Mouse (Mus musculus) hindbrain, embryonic 12.5 days (tissue): Measurements from ENCODE around the gene Psmc2. TPM values are rescaled to one million over a fixed set of nuclear protein-coding genes. Genes with fewer than 3 reads are reported as not detected.

ENCODE experiments used
- ATAC-seq: fragments of 200-750 bp; cut with Nextera tagmentation; 2 replicates; pipeline ENCODE4 v1.8.0; 2017; ENCODE audit warnings: moderate TSS enrichment; ENCODE audit not compliant: low FRiP score
- H3K27ac ChIP-seq: fragments of 300-500 bp; sonication (generic); 2 replicates; pipeline ENCODE4 v1.5.1; 2016; ENCODE audit warnings: mild to moderate bottlenecking
- H3K27me3 ChIP-seq: fragments of 300-500 bp; sonication (generic); 2 replicates; pipeline ENCODE4 v1.6.1; 2016; ENCODE audit warnings: mild to moderate bottlenecking
- H3K36me3 ChIP-seq: fragments of 300-500 bp; sonication (generic); 2 replicates; pipeline ENCODE4 v1.6.1; 2016; ENCODE audit warnings: mild to moderate bottlenecking
- H3K4me1 ChIP-seq: fragments of 300-500 bp; sonication (generic); 2 replicates; pipeline ENCODE4 v1.6.1; 2016
- H3K4me2 ChIP-seq: fragments of 300-500 bp; sonication (generic); replicated peaks from 2 replicates; pipeline ENCODE4 v1.6.1; 2016; ENCODE audit warnings: mild to moderate bottlenecking
- H3K4me3 ChIP-seq: fragments of 300-500 bp; sonication (generic); 2 replicates; pipeline ENCODE4 v1.5.1; 2016; ENCODE audit warnings: mild to moderate bottlenecking
- H3K9ac ChIP-seq: fragments of 300-500 bp; sonication (generic); 2 replicates; pipeline ENCODE4 v1.6.1; 2016; ENCODE audit warnings: mild to moderate bottlenecking, moderate library complexity
- H3K9me3 ChIP-seq: fragments of 300-500 bp; sonication (generic); replicated peaks from 2 replicates; pipeline ENCODE4 v1.6.1; 2016; ENCODE audit warnings: mild to moderate bottlenecking
- WGBS: fragments of 180-500 bp; shearing (Covaris S2); methylation state at CpG from one replicate; pipeline ENCODE4 v1.1.7; 2016; 5-methylcytosine and 5-hydroxymethylcytosine counted together
- polyA plus RNA-seq: library from polyadenylated mRNA; unstranded; fragments of >200 nt; fragmentation: Nextera tagmentation; extraction: Ambion mirVana; gene quantifications from 2 replicates; pipeline ENCODE4 v1.2.1, GENCODE M21; 2016

Gene Psmc2
- polyA plus RNA-seq, result 193 and 205 TPM in 2 replicates

- H3K4me2 ChIP-seq, result peak within 1 kb of the TSS; percentile 96
- H3K36me3 ChIP-seq, result peaks cover 34% of the 10 kb centered on the region
- peak within 1 kb of the TSS; percentile 87 for H3K27ac ChIP-seq
- H3K4me1 ChIP-seq, result peaks cover 31% of the 10 kb centered on the region
- peak within 1 kb of the TSS; percentile 95 for H3K4me3 ChIP-seq
- peak within 1 kb of the TSS; percentile 88 for H3K9ac ChIP-seq
- peak; percentile 96 for ATAC-seq
- no peaks in the 10 kb centered on the region for H3K27me3 ChIP-seq
- H3K9me3 ChIP-seq, result no peaks in the 10 kb centered on the region
- WGBS, result under 1% methylated on average over 35 of the region's 37 CpGs
Measured at GRCm38 (mm10) chr5:21785053-21785452, at the start of gene Psmc2, which contains the start of gene Dnajc2. TSS of gene Psmc2 (plus strand) at chr5:21785283. TSS of gene Dnajc2 (minus strand) at chr5:21785251.

GRCm38 (mm10) chr5:21735584-21735983, 49.5 kb upstream of the Psmc2 start:
- no peak overlapping the region for H3K4me3 ChIP-seq
- ATAC-seq, result no peak
- no peaks in the 10 kb centered on the region for H3K9me3 ChIP-seq
- WGBS, result 30% methylated on average over 10 of the region's 10 CpGs
- no peaks in the 10 kb centered on the region for H3K27me3 ChIP-seq
- H3K4me1 ChIP-seq, result peaks cover 35% of the 10 kb centered on the region
- H3K27ac ChIP-seq, result no peak overlapping the region
- H3K36me3 ChIP-seq, result peaks cover 19% of the 10 kb centered on the region
- H3K9ac ChIP-seq, result no peak overlapping the region
- H3K4me2 ChIP-seq, result 0 out of 2 replicates have a peak overlapping the region, but pooled peaks have one; percentile 11

GRCm38 (mm10) chr5:21736046-21736445, 49.0 kb upstream of the Psmc2 start:
- H3K4me1 ChIP-seq, result peaks cover 35% of the 10 kb centered on the region
- H3K4me3 ChIP-seq, result no peak overlapping the region
- H3K4me2 ChIP-seq, result no peak overlapping the region
- no peaks in the 10 kb centered on the region for H3K27me3 ChIP-seq
- ATAC-seq, result no peak
- WGBS, result 84% methylated on average over 11 of the region's 11 CpGs
- peaks cover 20% of the 10 kb centered on the region for H3K36me3 ChIP-seq
- no peaks in the 10 kb centered on the region for H3K9me3 ChIP-seq
- no peak overlapping the region for H3K9ac ChIP-seq
- H3K27ac ChIP-seq, result no peak overlapping the region

GRCm38 (mm10) chr5:21736956-21737585, 48.0 kb upstream of the Psmc2 start, which contains the start of gene Pmpcb:
TSS of gene Pmpcb (plus strand) at chr5:21737141.
- H3K4me1 ChIP-seq, result peaks cover 31% of the 10 kb centered on the region
- ATAC-seq, result peak; percentile 59
- H3K4me3 ChIP-seq, result peak within 1 kb of the TSS; percentile 76
- under 1% methylated on average over 42 of the region's 42 CpGs for WGBS
- peak within 1 kb of the TSS; percentile 87 for H3K9ac ChIP-seq
- H3K36me3 ChIP-seq, result peaks cover 29% of the 10 kb centered on the region
- H3K4me2 ChIP-seq, result peak within 1 kb of the TSS; percentile 90
- H3K27me3 ChIP-seq, result no peaks in the 10 kb centered on the region
- peak within 1 kb of the TSS; percentile 83 for H3K27ac ChIP-seq
- no peaks in the 10 kb centered on the region for H3K9me3 ChIP-seq

- ATAC-seq, result no peak
- H3K4me3 ChIP-seq, result peak overlapping the region; percentile 76
- H3K9me3 ChIP-seq, result no peaks in the 10 kb centered on the region
- H3K9ac ChIP-seq, result peak overlapping the region; percentile 87
- no peak overlapping the region for H3K27ac ChIP-seq
- WGBS, result 32% methylated on average over 10 of the region's 10 CpGs
- peaks cover 33% of the 10 kb centered on the region for H3K36me3 ChIP-seq
- peak overlapping the region; percentile 90 for H3K4me2 ChIP-seq
- H3K4me1 ChIP-seq, result peaks cover 26% of the 10 kb centered on the region
- H3K27me3 ChIP-seq, result no peaks in the 10 kb centered on the region
Measured at GRCm38 (mm10) chr5:21737620-21738019, 47.5 kb upstream of the Psmc2 start.

- ATAC-seq, result no peak
- H3K27me3 ChIP-seq, result no peaks in the 10 kb centered on the region
- no peak overlapping the region for H3K4me3 ChIP-seq
- H3K9me3 ChIP-seq, result no peaks in the 10 kb centered on the region
- no peak overlapping the region for H3K27ac ChIP-seq
- 94% methylated on average over 11 of the region's 11 CpGs for WGBS
- H3K9ac ChIP-seq, result no peak overlapping the region
- H3K4me2 ChIP-seq, result no peak overlapping the region
- H3K36me3 ChIP-seq, result peaks cover 48% of the 10 kb centered on the region
- H3K4me1 ChIP-seq, result peaks cover 16% of the 10 kb centered on the region
Measured at GRCm38 (mm10) chr5:21739120-21739519, 46.0 kb upstream of the Psmc2 start.

- Histone ChIP-seq H3K4me2 (no peak overlapping the region), H3K27me3 (no peaks in the 10 kb centered on the region), H3K36me3 (peaks cover 56% of the 10 kb centered on the region), H3K27ac (no peak overlapping the region), H3K9me3 (no peaks in the 10 kb centered on the region), H3K4me1 (peaks cover 12% of the 10 kb centered on the region), H3K9ac (no peak overlapping the region), H3K4me3 (no peak overlapping the region)
- ATAC-seq, result no peak
- WGBS, result 92% methylated on average over 13 of the region's 13 CpGs
Measured at GRCm38 (mm10) chr5:21739881-21740280, 45.2 kb upstream of the Psmc2 start.

GRCm38 (mm10) chr5:21743606-21744005, 41.5 kb upstream of the Psmc2 start:
- H3K4me3 ChIP-seq, result no peak overlapping the region
- WGBS, result 96% methylated on average over 10 of the region's 10 CpGs

GRCm38 (mm10) chr5:21744651-21745050, 40.4 kb upstream of the Psmc2 start:
- H3K4me3 ChIP-seq, result no peak overlapping the region
- H3K27me3 ChIP-seq, result no peaks in the 10 kb centered on the region
- no peaks in the 10 kb centered on the region for H3K9me3 ChIP-seq
- no peak overlapping the region for H3K27ac ChIP-seq
- no peaks in the 10 kb centered on the region for H3K4me1 ChIP-seq
- H3K36me3 ChIP-seq, result peaks cover 91% of the 10 kb centered on the region
- H3K4me2 ChIP-seq, result no peak overlapping the region
- ATAC-seq, result no peak
- H3K9ac ChIP-seq, result no peak overlapping the region

More at GRCm38 (mm10) chr5:21743606-21744005, 41.5 kb upstream of the Psmc2 start:
- no peak overlapping the region for H3K4me2 ChIP-seq
- H3K9me3 ChIP-seq, result no peaks in the 10 kb centered on the region
- H3K27me3 ChIP-seq, result no peaks in the 10 kb centered on the region
- no peak overlapping the region for H3K27ac ChIP-seq
- peaks cover under 1% of the 10 kb centered on the region for H3K4me1 ChIP-seq
- ATAC-seq, result no peak
- no peak overlapping the region for H3K9ac ChIP-seq
- peaks cover 89% of the 10 kb centered on the region for H3K36me3 ChIP-seq

GRCm38 (mm10) chr5:21745966-21746365, 39.1 kb upstream of the Psmc2 start:
- Histone ChIP-seq H3K4me1 (no peaks in the 10 kb centered on the region), H3K4me3 (no peak overlapping the region), H3K9ac (no peak overlapping the region), H3K4me2 (no peak overlapping the region), H3K27me3 (no peaks in the 10 kb centered on the region), H3K27ac (no peak overlapping the region), H3K9me3 (no peaks in the 10 kb centered on the region), H3K36me3 (peaks cover 94% of the 10 kb centered on the region)
- ATAC-seq, result no peak
- WGBS, result 89% methylated on average over 8 of the region's 8 CpGs

GRCm38 (mm10) chr5:21768506-21768905, 16.6 kb upstream of the Psmc2 start:
- WGBS, result 92% methylated on average over 4 of the region's 4 CpGs
- H3K4me3 ChIP-seq, result no peak overlapping the region
- H3K4me2 ChIP-seq, result no peak overlapping the region
- H3K9ac ChIP-seq, result no peak overlapping the region
- H3K36me3 ChIP-seq, result peaks cover 62% of the 10 kb centered on the region
- no peak overlapping the region for H3K27ac ChIP-seq
- ATAC-seq, result no peak
- H3K9me3 ChIP-seq, result no peaks in the 10 kb centered on the region
- H3K4me1 ChIP-seq, result no peaks in the 10 kb centered on the region
- no peaks in the 10 kb centered on the region for H3K27me3 ChIP-seq

GRCm38 (mm10) chr5:21769841-21770240, 15.2 kb upstream of the Psmc2 start:
- no peak for ATAC-seq
- Histone ChIP-seq H3K9me3 (no peaks in the 10 kb centered on the region), H3K27me3 (no peaks in the 10 kb centered on the region), H3K4me3 (no peak overlapping the region), H3K27ac (no peak overlapping the region), H3K9ac (no peak overlapping the region), H3K4me1 (no peaks in the 10 kb centered on the region), H3K4me2 (no peak overlapping the region), H3K36me3 (peaks cover 60% of the 10 kb centered on the region)
- 96% methylated on average over 6 of the region's 6 CpGs for WGBS

GRCm38 (mm10) chr5:21776491-21776890, 8.6 kb upstream of the Psmc2 start:
- Histone ChIP-seq H3K9ac (no peak overlapping the region), H3K4me2 (no peak overlapping the region), H3K9me3 (no peaks in the 10 kb centered on the region), H3K27me3 (no peaks in the 10 kb centered on the region), H3K36me3 (peaks cover 69% of the 10 kb centered on the region), H3K4me1 (no peaks in the 10 kb centered on the region), H3K27ac (no peak overlapping the region), H3K4me3 (no peak overlapping the region)
- 93% methylated on average over 6 of the region's 6 CpGs for WGBS
- ATAC-seq, result no peak
